Mouse (Mus musculus) heart, adult 2 months (tissue): ENCODE data around the gene Ppm1h.

Source experiments
- CTCF ChIP-seq: fragments of 200-600 bp; IDR thresholded peaks from 2 replicates; pipeline ENCODE4 v1.8.1; 2022; ENCODE audit warnings: antibody characterized with exemption, mild to moderate bottlenecking, moderate library complexity
- POLR2A ChIP-seq: fragments of 200-500 bp; IDR thresholded peaks from 2 replicates; pipeline ENCODE4 v1.6.1; 2011; ENCODE audit warnings: mild to moderate bottlenecking, low read depth, low read length, control low read depth; ENCODE audit not compliant: insufficient read depth

GRCm38 (mm10) chr10:122639879-122640278, 38.7 kb upstream of the Ppm1h start:
- no peak for TF ChIP-seq POLR2A
- no peak for TF ChIP-seq CTCF
